Mouse (Mus musculus) intestine, embryonic 14.5 days (tissue): ENCODE measurements around the gene Xxylt1. TPM values are rescaled to one million over a fixed set of nuclear protein-coding genes. Genes with fewer than 3 reads are reported as not detected.

Experiments
- ATAC-seq: fragments of 200-750 bp; cut with Nextera tagmentation; replicated peaks from 2 replicates; pipeline ENCODE4 v1.8.0; 2017; ENCODE audit warnings: low read depth, moderate number of reproducible peaks, moderate TSS enrichment, moderate library complexity; ENCODE audit not compliant: low FRiP score, low TSS enrichment
- DNase-seq: peaks from one replicate; pipeline ENCODE4 v3.0.0-alpha.2; 2018; ENCODE audit warnings: low spot score
- H3K27ac ChIP-seq: fragments of 300-500 bp; sonication (generic); 2 replicates; pipeline ENCODE4 v1.5.1; 2014; ENCODE audit warnings: low read depth, mild to moderate bottlenecking, control low read depth
- H3K27me3 ChIP-seq: fragments of 300-500 bp; sonication (generic); replicated peaks from 2 replicates; pipeline ENCODE4 v1.6.1; 2014; ENCODE audit warnings: low read length, control low read depth; ENCODE audit not compliant: control insufficient read depth, insufficient read depth
- H3K36me3 ChIP-seq: fragments of 300-500 bp; sonication (generic); 2 replicates; pipeline ENCODE4 v1.6.1; 2014; ENCODE audit warnings: low read length, control low read depth; ENCODE audit not compliant: control insufficient read depth, insufficient read depth
- H3K4me1 ChIP-seq: fragments of 300-500 bp; sonication (generic); replicated peaks from 2 replicates; pipeline ENCODE4 v1.6.1; 2014; ENCODE audit warnings: low read length, control low read depth, mixed read lengths; ENCODE audit not compliant: control insufficient read depth, insufficient read depth
- H3K4me2 ChIP-seq: fragments of 300-500 bp; sonication (generic); 2 replicates; pipeline ENCODE4 v1.6.1; 2014; ENCODE audit warnings: low read length
- H3K4me3 ChIP-seq: fragments of 300-500 bp; sonication (generic); 2 replicates; pipeline ENCODE4 v1.5.1; 2014; ENCODE audit warnings: low read depth, low read length, control low read depth, mixed read lengths
- H3K9ac ChIP-seq: fragments of 300-500 bp; sonication (generic); 2 replicates; pipeline ENCODE4 v1.6.1; 2014; ENCODE audit warnings: mild to moderate bottlenecking, low read length
- H3K9me3 ChIP-seq: fragments of 300-500 bp; sonication (generic); 2 replicates; pipeline ENCODE4 v1.6.1; 2016; ENCODE audit warnings: low read length, control low read depth; ENCODE audit not compliant: control insufficient read depth
- WGBS: fragments of 180-500 bp; shearing (Covaris S2); extraction: QIAGEN DNeasy Blood & Tissue Kit; methylation state at CpG from one replicate; pipeline ENCODE4 v1.1.7; 2014; 5-methylcytosine and 5-hydroxymethylcytosine counted together
- polyA plus RNA-seq: library from polyadenylated mRNA; unstranded; fragments of >200 nt; fragmentation: Nextera tagmentation; extraction: Ambion mirVana; gene quantifications from 2 replicates; pipeline ENCODE4 v1.2.1, GENCODE M21; 2014

The Xxylt1 gene
- polyA plus RNA-seq, 1 experiment from 2014 or later = 20.4 TPM

GRCm38 (mm10) chr16:31068280-31068679, 13.0 kb downstream of the Xxylt1 start:
- Histone ChIP-seq H3K4me1 (peaks cover 4% of the 10 kb centered on the region; the same call in 1 of the 2 replicates), H3K36me3 (no peaks in the 10 kb centered on the region), H3K9me3 (no peaks in the 10 kb centered on the region), H3K27me3 (no peaks in the 10 kb centered on the region), H3K9ac (no peak overlapping the region), H3K4me2 (no peak overlapping the region), H3K27ac (no peak overlapping the region), H3K4me3 (no peak overlapping the region)
- ATAC-seq (no peak), DNase-seq (no peak)
- WGBS = 84% methylated on average over 7 of the region's 7 CpGs

- ATAC-seq (no peak), DNase-seq (no peak)
- no peak overlapping the region for H3K4me2 ChIP-seq
- no peaks in the 10 kb centered on the region for H3K36me3 ChIP-seq
- no peaks in the 10 kb centered on the region for H3K9me3 ChIP-seq
- H3K27ac ChIP-seq = peak overlapping the region; percentile 51
- no peaks in the 10 kb centered on the region for H3K27me3 ChIP-seq
- H3K4me1 ChIP-seq = peaks cover 4% of the 10 kb centered on the region; the same call in 1 of the 2 replicates
- H3K4me3 ChIP-seq = no peak overlapping the region
- no peak overlapping the region for H3K9ac ChIP-seq
- 48% methylated on average over 15 of the region's 15 CpGs for WGBS
These were observed 14.7 kb downstream of the Xxylt1 start for GRCm38 (mm10) chr16:31066344-31067098.

- no peak overlapping the region for H3K4me2 ChIP-seq
- H3K9ac ChIP-seq = no peak overlapping the region
- no peaks in the 10 kb centered on the region for H3K36me3 ChIP-seq
- no peak overlapping the region for H3K27ac ChIP-seq
- no peaks in the 10 kb centered on the region for H3K4me1 ChIP-seq
- no peaks in the 10 kb centered on the region for H3K27me3 ChIP-seq
- H3K9me3 ChIP-seq = no peaks in the 10 kb centered on the region
- H3K4me3 ChIP-seq = no peak overlapping the region
- DNase-seq (no peak), ATAC-seq (no peak)
- 93% methylated on average over 6 of the region's 6 CpGs for WGBS
These were observed 16.4 kb downstream of the Xxylt1 start for GRCm38 (mm10) chr16:31064782-31065181.

- ATAC-seq (no peak), DNase-seq (no peak)
- H3K27ac ChIP-seq = no peak overlapping the region
- no peaks in the 10 kb centered on the region for H3K36me3 ChIP-seq
- no peaks in the 10 kb centered on the region for H3K4me1 ChIP-seq
- no peak overlapping the region for H3K4me2 ChIP-seq
- H3K9ac ChIP-seq = no peak overlapping the region
- H3K4me3 ChIP-seq = no peak overlapping the region
- H3K9me3 ChIP-seq = no peaks in the 10 kb centered on the region
- 67% methylated on average over 3 of the region's 3 CpGs for WGBS
- H3K27me3 ChIP-seq = no peaks in the 10 kb centered on the region
These were observed 18.3 kb downstream of the Xxylt1 start for GRCm38 (mm10) chr16:31062918-31063317.

GRCm38 (mm10) chr16:31061246-31061880, 19.9 kb downstream of the Xxylt1 start:
- H3K4me2 ChIP-seq = no peak overlapping the region
- no peaks in the 10 kb centered on the region for H3K27me3 ChIP-seq
- DNase-seq = no peak
- WGBS = 83% methylated on average over 11 of the region's 11 CpGs
- no peak for ATAC-seq
- no peak overlapping the region for H3K9ac ChIP-seq
- H3K27ac ChIP-seq = no peak overlapping the region
- no peak overlapping the region for H3K4me3 ChIP-seq
- H3K36me3 ChIP-seq = no peaks in the 10 kb centered on the region
- no peaks in the 10 kb centered on the region for H3K9me3 ChIP-seq
- 0 out of 2 replicates have a peak, but pooled peaks cover 6% of the 10 kb centered on the region for H3K4me1 ChIP-seq

- Histone ChIP-seq H3K4me3 (no peak overlapping the region), H3K4me2 (no peak overlapping the region), H3K27me3 (no peaks in the 10 kb centered on the region), H3K27ac (no peak overlapping the region), H3K9ac (no peak overlapping the region), H3K4me1 (0 out of 2 replicates have a peak, but pooled peaks cover 7% of the 10 kb centered on the region), H3K9me3 (no peaks in the 10 kb centered on the region), H3K36me3 (no peaks in the 10 kb centered on the region)
- no peak for DNase-seq
- 94% methylated on average over 13 of the region's 13 CpGs for WGBS
- no peak for ATAC-seq
These were observed 20.5 kb downstream of the Xxylt1 start for GRCm38 (mm10) chr16:31060714-31061113.

- WGBS = 91% methylated on average over 3 of the region's 3 CpGs
- ATAC-seq (no peak), DNase-seq (no peak)
- Histone ChIP-seq H3K4me1 (0 out of 2 replicates have a peak, but pooled peaks cover 7% of the 10 kb centered on the region), H3K27ac (no peak overlapping the region), H3K9ac (no peak overlapping the region), H3K36me3 (no peaks in the 10 kb centered on the region), H3K4me3 (no peak overlapping the region), H3K4me2 (no peak overlapping the region), H3K9me3 (no peaks in the 10 kb centered on the region), H3K27me3 (no peaks in the 10 kb centered on the region)
These were observed 21.0 kb downstream of the Xxylt1 start for GRCm38 (mm10) chr16:31060226-31060625.

GRCm38 (mm10) chr16:31059730-31060129, 21.5 kb downstream of the Xxylt1 start:
- Histone ChIP-seq H3K27me3 (no peaks in the 10 kb centered on the region), H3K4me1 (0 out of 2 replicates have a peak, but pooled peaks cover 7% of the 10 kb centered on the region), H3K9ac (no peak overlapping the region), H3K9me3 (no peaks in the 10 kb centered on the region), H3K4me2 (no peak overlapping the region), H3K27ac (no peak overlapping the region), H3K4me3 (no peak overlapping the region), H3K36me3 (no peaks in the 10 kb centered on the region)
- no peak for ATAC-seq
- DNase-seq = no peak
- 89% methylated on average over 4 of the region's 4 CpGs for WGBS
